Comparison of ENCODE assay signal across 8 mouse cellular contexts in genomic region chr19:6401131-6401815, GRCm38 (mm10). TPM values are rescaled to one million over a fixed set of nuclear protein-coding genes. Genes with fewer than 3 reads are reported as not detected.
DNase-seq lines count a peak whose midpoint lies in the region; ATAC-seq and TF ChIP-seq lines count a peak whose summit lies in the region.

No protein-coding gene starts in this region.

- peak overlapping the region; percentile 22; the same call in 1 of the 2 replicates for H3K4me3 ChIP-seq in forebrain, embryonic 11.5 days (ENCODE audit: low read depth, low read length)
- H3K4me3 ChIP-seq in heart, embryonic 15.5 days: peak overlapping the region; percentile 69

- H3K27me3 ChIP-seq in forebrain, embryonic 11.5 days (ENCODE audit: control insufficient read depth, insufficient read depth, low read length): peaks cover 16% of the 10 kb centered on the region
- H3K27me3 ChIP-seq in heart, embryonic 15.5 days: peaks cover 18% of the 10 kb centered on the region; the same call in 1 of the 2 replicates

- H3K27ac ChIP-seq in forebrain, embryonic 11.5 days (ENCODE audit: low read depth, low read length): no peak overlapping the region
- peak overlapping the region; percentile 74 for H3K27ac ChIP-seq in heart, embryonic 15.5 days

- DNase-seq in MEL-GATA-1-ER (ENCODE audit: extremely low read depth, low read depth): peak; percentile 34
- DNase-seq in brain, embryonic 14.5 days (ENCODE audit: low read depth): peak; percentile 46
- peak; percentile 88 for DNase-seq in forebrain, embryonic 11.5 days (ENCODE audit: low spot score)
- DNase-seq in kidney, postnatal 10 days: peak; percentile 93
- peak; percentile 92 to 93 for DNase-seq in lung, postnatal 4 days
- DNase-seq in retina, embryonic 14.5 days (ENCODE audit: low spot score): peak; percentile 88
- DNase-seq in urinary bladder, postnatal 14 days (ENCODE audit: low spot score): peak; percentile 81

- 0% methylated on average over 30 of the region's 32 CpGs for WGBS in forebrain, embryonic 11.5 days
- WGBS in heart, embryonic 15.5 days: under 1% methylated on average over 32 of the region's 32 CpGs

- H3K36me3 ChIP-seq in forebrain, embryonic 11.5 days (ENCODE audit: control insufficient read depth, insufficient read depth, low read length): no peaks in the 10 kb centered on the region
- H3K36me3 ChIP-seq in heart, embryonic 15.5 days: peaks cover 1% of the 10 kb centered on the region; the same call in 1 of the 2 replicates

- TF ChIP-seq CTCF in brain, embryonic 14.5 days (IDR thresholded peaks at IDR 0.05; ENCODE audit: borderline replicate concordance, extremely low read depth, insufficient read depth, insufficient read length): peak; percentile 83

- ATAC-seq in forebrain, embryonic 11.5 days (replicated peaks; ENCODE audit: low FRiP score): peak; percentile 8; the same call in 1 of the 2 replicates
- peak; percentile 25 for ATAC-seq in heart, embryonic 15.5 days (replicated peaks; ENCODE audit: insufficient number of reproducible peaks, insufficient read depth, low FRiP score, low read depth)

- no peaks in the 10 kb centered on the region for H3K9me3 ChIP-seq in forebrain, embryonic 11.5 days (ENCODE audit: control insufficient read depth, low read length)
- H3K9me3 ChIP-seq in heart, embryonic 15.5 days (replicated peaks): no peaks in the 10 kb centered on the region

- peaks cover 17% of the 10 kb centered on the region for H3K4me1 ChIP-seq in forebrain, embryonic 11.5 days (replicated peaks; ENCODE audit: control insufficient read depth, insufficient read depth, low read length)
- peaks cover 38% of the 10 kb centered on the region for H3K4me1 ChIP-seq in heart, embryonic 15.5 days (replicated peaks)

- peak overlapping the region; percentile 32 for H3K9ac ChIP-seq in forebrain, embryonic 11.5 days (ENCODE audit: low read length)
- peak overlapping the region; percentile 46 for H3K9ac ChIP-seq in heart, embryonic 15.5 days

- no peak for TF ChIP-seq POLR2A in brain, embryonic 14.5 days (IDR thresholded peaks at IDR 0.05; ENCODE audit: borderline replicate concordance, extremely low read depth, insufficient read depth, insufficient read length, poor library complexity, severe bottlenecking)

- peak overlapping the region; percentile 58 for H3K4me2 ChIP-seq in forebrain, embryonic 11.5 days (ENCODE audit: low read depth, low read length, severe bottlenecking)
- H3K4me2 ChIP-seq in heart, embryonic 15.5 days: peak overlapping the region; percentile 100

RNA-seq across cellular contexts. Expression of gene Rasgrp2, which starts 2.1 kb away (rescaled TPM):
- polyA plus RNA-seq in brain, embryonic 14.5 days (2012; rRNA removed): 46.0 and 53.1 TPM in 2 replicates
- 9.5 and 12.9 TPM in 2 replicates for polyA plus RNA-seq in forebrain, embryonic 11.5 days (2014; fragmentation: Nextera tagmentation; extraction: Ambion mirVana)
- 54.8 TPM in 2 replicates for polyA plus RNA-seq in heart, embryonic 15.5 days (2015; fragmentation: Nextera tagmentation; extraction: Ambion mirVana)

RNA-seq across cellular contexts. Expression of gene Pygm, which starts 17.1 kb away (rescaled TPM):
- 2.1 and 2.9 TPM in 2 replicates for polyA plus RNA-seq in brain, embryonic 14.5 days (2012; rRNA removed)
- polyA plus RNA-seq in forebrain, embryonic 11.5 days (2014; fragmentation: Nextera tagmentation; extraction: Ambion mirVana): 1.2 TPM in 2 replicates
- 282 and 297 TPM in 2 replicates for polyA plus RNA-seq in heart, embryonic 15.5 days (2015; fragmentation: Nextera tagmentation; extraction: Ambion mirVana)

RNA-seq across cellular contexts. Expression of gene Nrxn2, which starts 17.3 kb away (rescaled TPM):
- 159 and 311 TPM in 2 replicates for polyA plus RNA-seq in brain, embryonic 14.5 days (2012; rRNA removed)
- polyA plus RNA-seq in forebrain, embryonic 11.5 days (2014; fragmentation: Nextera tagmentation; extraction: Ambion mirVana): 8.1 and 10.4 TPM in 2 replicates
- polyA plus RNA-seq in heart, embryonic 15.5 days (2015; fragmentation: Nextera tagmentation; extraction: Ambion mirVana): 0.47 and 0.60 TPM in 2 replicates

RNA-seq across cellular contexts. Expression of gene Sf1, which starts 37.8 kb away (rescaled TPM):
- 147 and 220 TPM in 2 replicates for polyA plus RNA-seq in brain, embryonic 14.5 days (2012; rRNA removed)
- polyA plus RNA-seq in forebrain, embryonic 11.5 days (2014; fragmentation: Nextera tagmentation; extraction: Ambion mirVana): 275 and 283 TPM in 2 replicates
- polyA plus RNA-seq in heart, embryonic 15.5 days (2015; fragmentation: Nextera tagmentation; extraction: Ambion mirVana): 79.0 and 98.4 TPM in 2 replicates

Comparison
In these comparisons a context has a peak if more than half of its experiments do, and no peak if none do; other contexts are left out.
1. DNase-seq: peak in every context shown above with its lines; median percentile 93 in kidney, postnatal 10 days; 92 in lung, postnatal 4 days; 88 in forebrain, embryonic 11.5 days; 88 in retina, embryonic 14.5 days; 81 in urinary bladder, postnatal 14 days; 46 in brain, embryonic 14.5 days; 34 in MEL-GATA-1-ER.
2. RNA of gene Pygm, which starts 17.1 kb away (polyA plus RNA-seq): 282 to 297 TPM in heart, embryonic 15.5 days; 2.1 to 2.9 TPM in brain, embryonic 14.5 days and 1.2 TPM in forebrain, embryonic 11.5 days; every median in the first group is over 10 times any median in the second.
3. RNA of gene Nrxn2, which starts 17.3 kb away (polyA plus RNA-seq): 159 to 311 TPM in brain, embryonic 14.5 days; 8.1 to 10.4 TPM in forebrain, embryonic 11.5 days and 0.47 to 0.60 TPM in heart, embryonic 15.5 days; every median in the first group is over 10 times any median in the second.